Mouse (Mus musculus) kidney, postnatal 10 days (tissue): ENCODE data around the gene Gm2174.
A peak's percentile ranks its signal among the peaks of the same experiment; 100 is the strongest.

Experiments used
- DNase-seq: peaks from one replicate; pipeline ENCODE4 v3.0.0; 2021; ENCODE audit warnings: mixed read lengths

Gm2174 gene

DNA sequence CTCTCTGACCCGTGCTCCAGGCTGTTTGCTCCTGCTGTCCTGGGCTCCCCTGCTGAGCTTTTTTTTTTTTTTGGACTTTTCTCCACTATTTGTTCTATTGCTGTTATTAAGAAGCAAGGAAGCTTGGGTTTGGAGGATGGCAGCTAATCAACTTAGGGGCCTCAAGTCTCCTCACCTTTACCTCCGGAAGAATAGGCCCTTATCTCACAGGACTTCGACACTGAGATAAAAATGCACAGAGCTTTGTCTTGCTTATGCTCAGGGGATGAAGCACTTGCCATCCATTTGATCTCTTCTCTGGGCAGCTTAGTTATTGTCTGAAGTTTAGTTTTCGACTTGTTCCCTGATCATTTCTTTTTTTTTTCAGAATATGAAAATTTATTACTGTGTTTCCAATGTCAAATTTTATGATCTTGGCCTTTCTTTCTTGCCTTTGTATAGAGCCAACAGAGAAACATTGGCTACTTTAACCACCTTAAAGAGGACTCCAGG is at the start of gene Gm2174:
TSS of gene Gm2174 (plus strand) at position 442 of the 492 bp plus-strand sequence.
- no peak for DNase-seq

DNA sequence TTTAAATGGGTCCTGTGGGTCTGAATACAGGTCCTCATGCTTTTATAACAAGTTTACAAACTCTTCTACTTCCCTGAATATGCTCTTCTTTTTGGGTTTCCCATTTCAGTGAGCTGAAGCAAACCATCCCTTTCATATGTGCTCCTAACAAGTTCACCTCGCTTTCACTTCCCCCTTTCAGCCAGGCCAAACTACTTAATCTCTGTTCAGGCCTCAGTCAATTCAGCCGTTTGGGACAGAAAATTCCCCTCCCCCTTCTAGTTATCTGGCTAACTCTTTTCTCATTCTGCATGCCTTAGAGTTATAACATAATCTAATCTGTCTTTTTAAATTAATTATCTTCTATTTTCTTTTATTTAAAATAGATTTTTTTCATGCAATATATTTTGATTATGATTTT is 43.1 kb upstream of the Gm2174 start:
- no peak for DNase-seq

DNA sequence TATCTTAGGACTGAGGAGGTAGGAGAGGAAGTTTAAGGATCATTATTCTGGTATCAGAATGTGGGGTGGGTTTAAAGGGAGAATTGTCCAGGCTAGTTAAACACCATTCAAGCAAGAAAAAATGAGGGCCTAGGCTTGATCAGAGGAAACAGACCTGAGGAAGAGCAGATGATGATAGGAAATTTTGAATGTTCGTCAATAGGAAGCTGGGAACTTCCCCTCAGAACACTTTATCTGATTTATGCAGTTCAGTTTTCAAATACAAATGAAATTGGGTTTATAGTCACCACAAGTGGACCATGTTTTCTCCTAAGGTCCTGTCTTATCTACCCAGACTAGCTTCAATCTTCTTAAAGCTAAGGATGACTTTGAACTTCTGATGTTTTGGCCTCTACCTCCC is 42.3 kb upstream of the Gm2174 start:
- DNase-seq = no peak

DNA sequence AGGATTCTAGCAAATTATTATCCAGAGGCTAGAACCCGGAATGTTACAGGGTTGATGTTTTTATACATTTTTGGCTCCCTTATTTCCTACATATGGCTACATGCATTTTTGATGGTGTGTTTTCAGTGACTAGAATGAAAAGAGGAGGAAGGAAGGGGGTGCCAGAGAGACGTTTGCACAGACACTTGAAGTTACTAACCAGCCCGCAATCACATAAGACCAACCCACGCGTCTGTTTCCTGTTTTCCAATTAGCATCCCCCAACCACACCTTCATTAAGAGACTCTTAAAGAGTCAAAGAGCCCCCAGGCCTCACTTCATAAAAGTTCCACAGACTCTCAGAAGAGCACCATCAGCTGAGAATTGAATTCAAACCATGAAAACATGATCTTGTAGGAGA is 41.6 kb upstream of the Gm2174 start:
- DNase-seq = no peak

DNA sequence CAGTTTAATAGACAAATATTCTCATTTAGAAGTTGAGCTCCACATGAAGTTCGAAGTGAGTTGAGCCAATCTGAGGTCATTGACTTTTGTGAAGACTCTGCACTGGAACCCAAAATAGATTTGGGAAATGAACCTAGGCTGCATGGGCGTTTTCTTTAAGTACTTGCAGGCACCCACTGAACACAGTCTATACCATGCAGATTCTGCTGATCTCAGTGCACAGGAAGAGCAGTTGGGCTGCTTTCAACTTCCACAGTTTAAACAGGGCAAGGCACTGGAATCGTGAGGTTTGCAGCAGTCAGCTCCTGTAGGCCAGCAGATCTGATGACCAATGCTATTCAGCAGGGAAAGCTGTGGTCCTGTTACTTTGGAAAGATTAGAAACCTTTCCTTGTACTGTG is 31.5 kb upstream of the Gm2174 start:
- no peak for DNase-seq

DNA sequence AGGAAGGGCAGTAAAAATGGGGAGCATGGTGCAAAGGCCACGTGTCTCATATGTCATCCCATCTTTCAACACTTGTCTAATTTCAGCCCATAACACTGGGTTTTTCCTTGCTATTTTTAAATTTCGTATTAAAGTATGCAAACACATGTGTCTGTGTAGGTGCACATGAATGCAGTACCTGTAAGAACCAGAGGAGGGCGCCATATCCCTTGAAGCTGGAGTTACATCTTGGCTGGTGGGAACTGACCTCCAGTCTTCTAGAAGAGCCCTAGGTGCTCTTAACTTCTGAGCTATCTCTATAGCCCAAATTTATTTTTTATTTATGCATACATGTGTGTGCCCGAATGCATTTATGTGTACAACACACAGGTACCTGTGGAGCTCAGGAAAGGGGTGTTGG is 30.2 kb upstream of the Gm2174 start:
- no peak for DNase-seq

DNA sequence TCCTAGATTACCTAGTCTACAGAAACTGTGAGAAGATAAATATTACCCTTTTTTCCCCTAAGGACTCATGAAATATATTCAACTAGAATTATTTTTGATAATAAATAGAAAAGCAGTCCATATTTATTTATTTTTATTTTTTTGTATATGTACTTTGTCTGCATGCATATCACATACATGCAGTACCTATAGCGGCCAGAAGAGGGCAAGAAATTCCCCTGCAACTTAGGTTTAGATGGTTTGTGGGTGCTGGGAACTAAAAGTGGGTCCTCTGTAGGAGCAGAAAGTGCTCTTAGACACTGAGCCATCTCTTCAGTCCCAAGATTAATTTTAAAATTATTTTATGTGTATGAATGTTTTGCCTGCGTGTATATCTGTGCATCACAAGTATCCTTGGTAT is 17.2 kb upstream of the Gm2174 start:
- no peak for DNase-seq

DNA sequence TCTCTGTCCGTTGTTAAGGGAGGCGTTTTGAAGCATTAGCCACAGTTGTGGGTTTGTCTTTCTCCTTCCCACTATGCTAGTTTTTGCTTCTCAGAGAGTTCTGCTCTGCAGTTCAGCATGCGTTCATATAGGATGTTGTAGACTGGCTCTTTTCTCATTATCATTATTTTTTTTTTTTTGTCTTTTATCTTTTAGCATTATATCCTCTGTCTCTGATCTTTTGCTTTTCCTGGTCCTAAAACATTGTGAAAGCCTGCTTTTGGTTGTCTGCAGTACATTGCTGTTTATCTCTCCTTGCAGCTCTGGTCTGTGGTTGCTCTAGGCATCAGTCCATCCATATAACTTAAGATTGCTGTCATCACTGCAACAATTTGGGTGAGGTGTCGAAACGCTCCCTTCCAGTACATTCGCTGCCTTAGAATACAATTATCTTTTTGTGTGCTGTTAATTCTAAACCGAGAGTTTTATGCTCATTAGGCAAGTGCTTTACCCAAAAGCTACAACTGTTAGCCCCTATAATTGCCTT is 11.9 kb upstream of the Gm2174 start:
- no peak for DNase-seq

DNA sequence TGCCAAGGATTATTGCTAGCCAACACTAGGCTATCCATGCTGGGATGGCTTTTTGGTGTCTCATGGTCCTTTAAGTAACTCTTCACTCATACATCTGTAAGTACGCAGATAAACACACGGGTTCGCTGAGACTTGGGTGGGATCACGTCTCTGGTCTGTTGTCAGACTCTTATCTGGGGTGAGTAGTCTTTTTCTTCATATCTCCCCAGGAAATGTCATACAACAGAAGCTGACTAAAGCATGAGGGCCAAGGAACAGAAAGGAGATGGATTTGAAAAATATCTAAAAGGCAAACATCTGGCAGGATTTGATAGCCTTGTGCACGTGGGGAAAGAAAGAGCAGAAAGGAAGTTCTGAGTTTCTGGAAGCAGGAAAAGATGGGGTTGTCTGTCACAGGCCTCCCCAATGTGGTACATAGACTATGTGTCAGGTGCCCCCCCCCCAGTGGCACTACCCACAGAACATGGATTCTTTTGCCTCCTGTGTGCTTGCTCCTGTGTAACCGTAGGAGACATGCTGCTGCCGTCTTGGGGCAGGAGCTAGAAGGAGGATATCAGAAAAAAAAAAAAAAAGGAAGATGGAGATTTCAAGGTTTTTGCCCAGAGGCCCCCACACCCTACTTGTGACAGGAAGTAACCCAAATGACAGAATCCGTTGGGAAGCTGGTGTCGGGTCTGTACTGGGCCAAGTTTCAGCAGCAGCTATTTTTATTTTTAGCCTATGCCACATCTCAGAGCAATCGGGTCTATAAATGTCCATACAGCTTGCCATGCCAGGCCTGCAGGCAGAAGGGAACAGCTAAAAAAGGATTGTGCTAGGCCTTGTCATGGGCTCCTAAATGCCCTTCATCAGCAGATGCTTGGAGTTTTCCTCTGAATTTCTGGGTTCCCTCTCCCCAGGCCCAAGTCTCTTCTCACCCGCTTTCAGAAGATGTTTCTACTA is 1.0 kb upstream of the Gm2174 start:
- DNase-seq = no peak

DNA sequence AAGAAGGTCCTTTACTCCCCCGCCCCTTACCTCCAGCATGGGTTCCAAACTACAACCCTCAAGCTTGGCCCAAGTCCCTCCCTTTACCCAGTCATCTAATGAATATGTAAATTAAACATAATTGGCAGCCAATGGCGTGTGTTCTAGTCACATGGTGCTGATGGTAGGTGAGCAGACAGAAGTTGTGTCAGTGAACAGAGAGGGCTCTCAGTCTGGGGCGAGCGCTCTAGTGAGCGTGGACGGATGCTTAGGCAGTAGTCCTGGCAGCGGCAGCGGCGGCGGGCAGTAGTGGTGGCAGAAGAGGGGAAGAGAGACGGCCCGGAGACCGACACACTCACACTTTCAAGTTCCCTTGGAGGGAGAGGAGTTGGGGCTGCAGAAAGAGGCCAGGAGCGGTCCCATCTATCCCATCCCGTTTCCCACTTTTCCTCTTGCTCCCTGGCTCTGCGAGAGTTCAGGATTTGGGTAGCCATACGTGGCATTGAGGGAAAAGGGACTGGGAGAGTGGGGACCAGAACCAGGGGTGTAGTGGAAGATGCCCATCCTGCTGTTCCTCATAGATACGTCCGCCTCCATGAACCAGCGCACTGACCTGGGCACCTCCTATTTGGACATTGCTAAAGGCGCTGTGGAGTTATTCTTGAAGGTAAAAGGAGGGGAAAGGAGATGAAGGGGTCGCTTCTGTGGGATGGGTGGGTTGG is 7.1 kb downstream of the Gm2174 start, which contains the start of gene Ints6l:
TSS of gene Ints6l (plus strand) at position 187 of the 701 bp plus-strand sequence.
- peak; percentile 85 for DNase-seq

DNA sequence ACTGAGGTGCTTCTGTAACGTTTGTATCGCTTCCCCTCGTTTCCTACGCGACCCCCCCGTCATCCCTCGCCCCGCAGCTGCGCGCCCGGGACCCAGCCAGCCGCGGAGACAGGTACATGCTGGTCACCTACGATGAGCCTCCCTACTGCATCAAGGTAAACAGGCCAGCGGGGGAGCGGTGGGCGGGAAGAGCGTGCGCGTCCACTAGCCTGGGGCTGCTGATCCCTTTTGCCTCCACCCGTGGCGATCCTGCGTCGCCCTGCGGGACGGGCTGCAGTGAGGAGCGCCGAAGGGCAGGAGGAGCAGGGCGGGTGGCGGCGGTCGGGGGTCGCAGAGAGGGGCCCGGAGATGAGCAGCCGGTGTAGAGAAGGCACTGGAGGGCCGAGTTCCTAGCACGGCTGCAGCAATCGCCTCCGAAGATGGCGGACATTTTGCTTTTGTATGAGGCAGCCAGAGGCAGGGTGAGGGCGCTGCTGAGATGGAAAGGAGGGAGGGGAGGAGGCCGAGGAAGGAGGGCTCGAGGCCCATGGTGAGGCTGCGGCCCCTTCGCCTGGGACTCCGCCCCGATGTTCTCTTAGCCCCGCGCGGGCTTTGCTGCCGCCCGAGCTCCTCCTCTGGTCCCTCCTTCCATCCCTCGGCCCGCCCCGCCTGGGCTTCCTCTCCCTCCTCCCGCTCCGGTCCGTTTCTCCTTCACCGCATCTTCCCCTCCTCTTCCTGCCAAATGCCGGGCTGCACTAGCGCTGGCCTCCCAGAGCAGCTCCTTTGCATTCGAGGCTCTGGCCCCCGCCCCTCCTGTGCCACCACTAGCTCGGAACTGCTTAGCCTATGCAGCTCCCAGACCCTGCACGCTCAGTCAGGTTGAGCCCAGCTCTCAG is 7.8 kb downstream of the Gm2174 start:
- peak; percentile 92 for DNase-seq

DNA sequence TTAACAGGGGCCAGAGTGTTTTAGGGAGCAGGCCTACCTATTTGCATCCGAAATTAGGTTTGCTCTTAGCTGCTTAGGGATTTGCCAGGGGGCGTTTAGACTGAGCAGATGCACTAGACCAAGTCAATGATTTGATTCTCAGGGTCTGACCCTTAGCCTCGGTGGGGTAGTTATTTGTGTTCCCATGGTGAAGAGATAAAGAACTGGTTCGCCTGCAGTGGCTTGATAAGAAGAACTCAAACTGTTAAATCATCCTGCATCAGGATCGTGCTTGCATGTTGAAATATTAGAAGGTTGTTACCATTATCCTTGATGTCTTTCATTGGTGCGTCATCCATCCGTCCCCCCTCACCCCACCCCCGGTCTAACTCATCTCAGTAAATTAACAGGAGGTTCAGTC is 8.6 kb downstream of the Gm2174 start:
- no peak for DNase-seq

DNA sequence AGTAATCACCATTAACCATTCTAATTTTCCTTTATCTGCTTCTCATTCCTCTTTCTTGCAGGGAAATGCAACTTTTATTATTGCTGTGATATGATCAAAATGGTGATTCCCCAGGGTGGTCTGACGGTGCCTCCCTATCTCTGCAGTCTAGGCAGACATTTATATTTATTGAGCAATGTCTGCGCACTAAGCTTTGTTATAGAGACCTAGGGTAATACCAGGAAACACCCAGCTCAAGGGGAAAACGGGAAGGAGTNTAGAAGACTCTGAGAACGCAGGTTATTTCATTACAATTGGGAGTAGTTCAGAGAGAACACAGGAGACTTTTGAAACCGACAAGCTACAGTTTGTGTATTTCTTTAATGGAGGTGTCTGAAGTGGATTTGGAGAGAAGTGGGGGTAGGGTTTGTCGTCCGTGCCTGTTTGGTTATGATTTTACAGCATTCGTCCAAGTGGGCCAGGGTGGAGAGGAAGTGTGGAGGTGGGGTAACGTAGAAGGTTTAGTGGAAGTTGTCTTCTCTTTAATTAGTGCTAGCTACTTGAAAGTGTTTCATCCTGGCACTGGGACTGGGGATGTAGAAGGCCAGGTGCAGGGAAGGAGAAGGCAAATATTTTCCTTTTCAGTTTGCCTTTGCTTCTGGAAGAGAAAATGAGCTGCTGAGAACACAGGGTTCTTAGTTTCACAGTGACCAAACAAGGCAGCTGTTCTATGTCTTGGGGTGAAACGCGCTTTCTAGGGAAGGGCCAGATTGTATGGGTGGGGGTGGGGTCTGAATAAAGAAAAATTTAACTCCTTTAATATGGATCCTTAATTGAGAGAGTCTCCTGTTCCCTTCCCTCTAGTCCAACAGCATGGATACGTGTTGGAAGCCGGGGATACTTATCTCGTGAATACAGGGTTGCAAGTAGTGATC is 14.5 kb downstream of the Gm2174 start:
- no peak for DNase-seq

DNA sequence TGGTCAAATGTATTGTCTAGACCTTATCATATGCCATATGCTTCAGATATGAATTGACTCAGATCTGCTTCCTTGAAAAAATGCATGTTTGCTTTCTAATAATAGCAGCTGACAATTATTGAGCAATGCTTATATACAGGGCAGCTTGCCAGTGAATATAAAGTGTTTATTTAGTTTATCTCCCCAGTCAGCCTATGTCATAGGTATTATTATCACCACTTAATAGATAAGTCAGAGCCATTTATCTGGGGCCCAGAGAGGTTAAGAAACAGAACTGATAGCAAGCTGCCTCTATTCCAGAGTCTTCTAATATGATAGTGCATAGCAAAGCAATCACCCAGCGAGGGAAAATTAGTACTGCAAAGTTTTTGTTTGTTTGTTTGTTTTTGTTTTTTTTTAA is 17.1 kb downstream of the Gm2174 start:
- no peak for DNase-seq

DNA sequence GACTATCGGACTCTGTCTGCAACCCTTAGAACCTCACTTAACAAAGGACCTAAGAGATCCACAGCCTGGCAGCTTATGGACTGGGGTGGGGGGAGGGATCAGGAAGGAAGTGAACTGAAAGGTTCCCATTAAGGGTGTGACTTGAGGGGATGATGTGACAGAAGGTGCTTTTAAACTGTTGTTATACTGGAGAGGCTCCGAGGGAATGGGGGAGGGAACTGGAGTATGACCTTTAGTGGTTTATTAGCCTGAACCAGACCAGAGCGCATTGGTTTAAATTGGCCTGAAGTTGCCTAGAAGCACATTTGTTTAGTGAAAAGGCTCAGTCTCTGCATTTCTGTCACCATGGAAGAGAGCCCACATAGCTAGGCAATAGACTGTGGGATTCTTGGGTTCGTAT is 19.9 kb downstream of the Gm2174 start:
- DNase-seq = no peak

DNA sequence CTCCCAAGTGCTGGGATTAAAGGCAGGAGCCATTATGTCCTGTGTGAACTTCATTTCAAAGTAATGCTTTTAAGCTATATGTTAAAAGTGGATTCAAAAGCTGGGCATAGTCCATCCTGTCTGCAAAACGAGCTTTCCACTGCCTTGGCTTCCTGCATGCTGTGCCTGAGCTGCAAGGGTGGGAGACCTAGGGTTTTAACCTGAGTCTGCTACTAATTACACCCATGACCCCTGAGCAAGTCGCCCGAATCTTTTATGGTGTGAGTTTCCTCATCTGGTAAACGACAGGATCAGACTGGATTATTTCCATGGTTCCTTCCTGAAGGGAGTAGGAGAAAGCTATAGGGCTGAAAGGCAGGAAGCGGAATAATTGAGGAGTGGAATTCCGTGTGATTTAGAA is 20.7 kb downstream of the Gm2174 start:
- DNase-seq = no peak

DNA sequence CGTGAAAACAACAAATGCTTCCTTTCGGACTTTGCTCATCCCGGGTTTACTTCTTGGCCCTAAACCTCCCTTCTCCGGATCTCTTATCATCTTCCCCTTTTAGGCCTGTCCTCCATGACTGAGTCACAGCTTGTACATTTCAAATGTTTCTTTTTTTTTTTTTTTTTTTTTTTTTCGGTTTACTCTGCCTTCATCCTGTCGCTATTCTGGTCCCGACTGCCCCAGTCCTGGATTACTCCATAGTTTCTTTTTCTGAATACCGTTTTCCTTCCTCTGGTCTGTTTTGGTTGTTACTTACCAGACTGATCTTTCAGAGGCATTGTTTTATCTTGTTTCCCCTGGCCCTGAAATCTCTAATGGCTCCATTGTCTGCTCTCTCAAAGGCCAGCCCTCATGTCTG is 26.3 kb downstream of the Gm2174 start:
- DNase-seq = no peak

DNA sequence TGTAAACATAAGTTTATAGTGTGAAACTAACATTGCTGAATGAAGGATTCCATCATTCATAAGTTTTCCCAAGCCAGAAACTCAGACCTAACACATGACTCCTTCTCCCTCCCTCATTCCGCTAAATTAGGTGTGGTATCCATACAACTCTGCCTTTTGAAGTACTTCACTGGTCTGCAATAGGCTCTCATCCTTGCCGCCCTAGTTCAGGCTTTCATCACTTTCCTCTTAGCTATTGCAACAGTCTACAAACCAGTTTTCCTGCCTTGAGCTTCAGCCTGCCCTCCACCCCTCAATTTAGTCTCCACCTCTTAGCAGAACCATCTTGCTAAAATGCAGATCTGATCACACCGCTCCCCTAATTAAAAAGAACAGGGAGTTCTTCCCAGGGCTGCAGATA is 29.8 kb downstream of the Gm2174 start:
- no peak for DNase-seq

DNA sequence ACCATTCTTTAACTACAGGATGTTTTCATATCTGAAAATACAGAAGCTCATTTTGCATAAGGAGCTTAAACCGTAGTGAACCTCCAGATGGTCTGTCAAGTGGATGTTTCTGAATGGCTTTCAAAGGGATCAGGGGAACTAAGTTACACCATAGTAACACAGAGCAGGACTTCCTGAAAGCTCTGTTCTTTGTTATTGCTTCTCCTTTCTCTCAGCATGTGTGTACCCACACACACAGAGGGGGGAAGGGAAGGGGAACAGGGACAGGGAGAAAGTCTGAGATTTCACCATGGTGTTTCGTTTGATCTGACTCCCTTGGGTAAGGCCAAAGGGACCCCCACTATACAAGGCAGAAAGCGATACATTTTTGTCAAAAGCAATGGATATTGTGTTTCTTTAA is 34.1 kb downstream of the Gm2174 start:
- DNase-seq = no peak

DNA sequence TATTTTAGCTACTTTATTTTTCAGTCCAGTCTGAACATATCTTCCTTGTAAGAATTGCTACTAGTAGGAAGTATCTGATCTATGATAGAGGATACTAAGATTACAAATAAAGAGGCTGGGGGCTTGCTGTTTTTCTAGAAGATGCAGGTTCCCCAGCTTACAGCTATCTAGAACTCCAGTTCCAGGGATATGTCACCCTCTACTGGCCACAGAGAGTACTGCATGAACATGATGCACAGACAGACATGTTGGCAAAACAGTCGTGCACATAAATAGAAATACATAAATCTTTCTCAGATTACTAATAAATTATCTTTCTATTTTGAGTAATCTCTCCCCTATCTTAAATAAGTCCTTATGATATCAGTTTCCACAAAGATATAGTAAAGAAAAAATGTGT is 42.0 kb downstream of the Gm2174 start:
- DNase-seq = peak; percentile 85

DNA sequence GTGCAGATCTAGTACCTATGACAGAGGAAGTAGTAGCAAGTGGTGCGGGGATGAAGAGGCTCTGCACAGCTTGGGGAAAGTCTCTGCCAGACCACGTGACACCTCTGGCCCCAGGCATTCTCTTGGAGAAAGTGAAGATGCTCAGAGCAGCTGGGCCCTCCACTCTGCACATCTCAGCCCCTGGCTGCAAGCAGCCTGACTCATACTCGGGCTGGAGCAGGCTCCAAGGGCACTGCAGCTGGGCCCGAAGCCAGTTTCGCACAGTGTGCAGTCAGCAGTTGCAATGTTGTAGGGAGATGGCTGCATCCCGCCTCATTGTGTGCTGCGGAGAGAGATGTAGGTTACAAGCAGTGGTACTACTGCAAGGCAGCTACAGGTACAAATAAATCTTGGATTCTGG is 49.5 kb downstream of the Gm2174 start:
- no peak for DNase-seq
